Mouse (Mus musculus) forebrain, embryonic 15.5 days (tissue): ENCODE results near the gene Hdac10. TPM values are rescaled to one million over a fixed set of nuclear protein-coding genes. Genes with fewer than 3 reads are reported as not detected.
A peak's percentile ranks its signal among the peaks of the same experiment; 100 is the strongest.

Source experiments
- ATAC-seq: fragments of 200-750 bp; cut with Nextera tagmentation; replicated peaks from 2 replicates; pipeline ENCODE4 v1.8.0; 2017; ENCODE audit warnings: mild to moderate bottlenecking, moderate TSS enrichment, moderate library complexity
- H3K27ac ChIP-seq: fragments of 300-500 bp; sonication (generic); replicated peaks from 2 replicates; pipeline ENCODE4 v1.5.1; 2015; ENCODE audit warnings: mild to moderate bottlenecking, inconsistent platforms
- H3K27me3 ChIP-seq: fragments of 300-500 bp; sonication (generic); 2 replicates; pipeline ENCODE4 v1.6.1; 2015; ENCODE audit warnings: inconsistent platforms
- H3K36me3 ChIP-seq: fragments of 300-500 bp; sonication (generic); 2 replicates; pipeline ENCODE4 v1.6.1; 2015; ENCODE audit warnings: mild to moderate bottlenecking, inconsistent platforms
- H3K4me1 ChIP-seq: fragments of 300-500 bp; sonication (generic); 2 replicates; pipeline ENCODE4 v1.6.1; 2015; ENCODE audit warnings: inconsistent platforms
- H3K4me2 ChIP-seq: fragments of 300-500 bp; sonication (generic); replicated peaks from 2 replicates; pipeline ENCODE4 v1.6.1; 2015; ENCODE audit warnings: mild to moderate bottlenecking, inconsistent platforms
- H3K4me3 ChIP-seq: fragments of 300-500 bp; sonication (generic); 2 replicates; pipeline ENCODE4 v1.5.1; 2015; ENCODE audit warnings: mild to moderate bottlenecking, inconsistent platforms
- H3K9ac ChIP-seq: fragments of 300-500 bp; sonication (generic); replicated peaks from 2 replicates; pipeline ENCODE4 v1.6.1; 2015; ENCODE audit warnings: mild to moderate bottlenecking, inconsistent platforms
- H3K9me3 ChIP-seq: fragments of 300-500 bp; sonication (generic); 2 replicates; pipeline ENCODE4 v1.6.1; 2016; ENCODE audit warnings: inconsistent platforms
- WGBS: fragments of 180-500 bp; shearing (Covaris S2); methylation state at CpG from one replicate; pipeline ENCODE4 v1.1.7; 2015; ENCODE audit warnings: mixed read lengths; 5-methylcytosine and 5-hydroxymethylcytosine counted together
- polyA plus RNA-seq: library from polyadenylated mRNA; unstranded; fragments of >200 nt; fragmentation: Nextera tagmentation; extraction: Ambion mirVana; gene quantifications from 2 replicates; pipeline ENCODE4 v1.2.1, GENCODE M21; 2015

Gene Hdac10
- polyA plus RNA-seq = 31.5 and 38.6 TPM in 2 replicates

- peaks cover 4% of the 10 kb centered on the region; the same call in 1 of the 2 replicates for H3K36me3 ChIP-seq
- WGBS = 2% methylated on average over 36 of the region's 36 CpGs
- H3K9me3 ChIP-seq = no peaks in the 10 kb centered on the region
- ATAC-seq = peak; percentile 86
- H3K9ac ChIP-seq = peak within 1 kb of the TSS; percentile 68
- H3K27ac ChIP-seq = peak within 1 kb of the TSS; percentile 83
- peak within 1 kb of the TSS; percentile 65 for H3K4me3 ChIP-seq
- peaks cover 21% of the 10 kb centered on the region for H3K4me1 ChIP-seq
- peak within 1 kb of the TSS; percentile 90 for H3K4me2 ChIP-seq
- no peaks in the 10 kb centered on the region for H3K27me3 ChIP-seq
Observed at GRCm38 (mm10) chr15:89128382-89129350, at the start of gene Hdac10. Gene Hdac10 (minus strand): TSS chr15:89128700.

DNA sequence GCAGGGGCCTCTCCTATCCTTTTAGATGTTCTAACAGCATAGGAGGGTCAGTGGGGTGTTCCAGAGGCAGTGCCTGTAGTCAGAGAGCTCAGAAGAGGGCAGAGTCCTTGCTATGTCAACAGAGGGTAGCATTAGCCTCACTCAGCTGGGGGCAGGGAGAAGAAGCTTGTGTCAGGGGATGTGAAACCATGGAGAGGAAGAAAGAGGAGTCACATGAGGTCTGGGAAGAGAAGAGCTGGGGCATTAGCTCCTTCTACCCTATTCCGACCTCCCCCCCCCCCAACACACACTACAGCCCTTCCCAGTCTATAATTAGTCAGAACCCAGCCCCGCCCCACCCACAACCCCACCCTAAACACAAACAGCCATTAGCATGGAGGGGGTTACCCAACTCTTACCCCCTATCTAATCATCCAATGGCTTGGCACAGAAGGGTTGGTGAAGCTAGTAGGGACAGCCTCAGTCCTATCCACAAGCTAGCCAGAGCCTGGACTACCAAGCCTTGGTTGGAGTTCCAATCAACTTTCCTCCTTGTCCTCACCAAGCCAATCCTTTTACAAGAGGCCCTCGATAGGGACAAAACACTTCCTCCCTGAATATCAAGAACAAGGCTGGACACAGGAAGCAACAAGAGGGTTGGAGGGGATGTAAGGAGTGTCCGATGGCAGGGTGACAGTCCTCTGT, 49.2 kb upstream of the Hdac10 start:
- Histone ChIP-seq H3K4me1 (peaks cover 92% of the 10 kb centered on the region), H3K9ac (0 out of 2 replicates have a peak overlapping the region, but pooled peaks have one; percentile 22), H3K27ac (peak overlapping the region; percentile 94), H3K4me2 (peak overlapping the region; percentile 84), H3K9me3 (no peaks in the 10 kb centered on the region), H3K4me3 (no peak overlapping the region; the same call in 1 of the 2 replicates), H3K36me3 (no peaks in the 10 kb centered on the region), H3K27me3 (no peaks in the 10 kb centered on the region)
- WGBS = 68% methylated on average over 4 of the region's 4 CpGs
- ATAC-seq = no peak

- Histone ChIP-seq H3K9ac (0 out of 2 replicates have a peak overlapping the region, but pooled peaks have one; percentile 22), H3K4me3 (no peak overlapping the region), H3K27me3 (no peaks in the 10 kb centered on the region), H3K4me2 (peak overlapping the region; percentile 84), H3K36me3 (no peaks in the 10 kb centered on the region), H3K27ac (peak overlapping the region; percentile 61), H3K4me1 (peaks cover 92% of the 10 kb centered on the region), H3K9me3 (no peaks in the 10 kb centered on the region)
- ATAC-seq = no peak
- WGBS = 11% methylated on average over 5 of the region's 5 CpGs
Observed at GRCm38 (mm10) chr15:89177121-89177520, 48.6 kb upstream of the Hdac10 start.

- no peak overlapping the region for H3K9ac ChIP-seq
Observed at GRCm38 (mm10) chr15:89175411-89176155, 47.1 kb upstream of the Hdac10 start.

DNA sequence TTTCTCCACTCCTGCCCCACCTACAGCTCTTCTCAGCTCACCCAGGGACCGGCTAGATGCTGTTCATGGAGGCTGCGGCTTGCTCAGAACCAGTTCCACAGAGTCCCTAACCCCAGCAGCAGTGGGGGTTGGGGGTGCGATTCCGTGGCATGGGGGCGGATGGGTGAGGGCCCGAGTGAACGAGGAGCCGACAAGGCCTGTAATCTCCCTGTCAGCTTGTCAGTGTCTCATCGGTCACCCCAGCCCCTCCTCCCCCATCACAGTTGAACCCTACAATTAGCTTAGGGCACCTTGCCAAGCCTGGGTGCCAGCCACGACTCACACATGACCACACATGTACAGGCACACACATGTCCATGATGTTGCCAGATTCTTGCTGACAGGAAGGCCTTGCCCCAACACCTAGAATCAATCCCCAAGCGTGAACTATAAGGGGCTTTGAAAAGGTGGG, 46.4 kb upstream of the Hdac10 start:
- Histone ChIP-seq H3K4me1 (peaks cover 93% of the 10 kb centered on the region), H3K4me2 (peak overlapping the region; percentile 98), H3K9me3 (no peaks in the 10 kb centered on the region), H3K36me3 (peaks cover 3% of the 10 kb centered on the region; the same call in 1 of the 2 replicates), H3K27ac (peak overlapping the region; percentile 90; the same call in 1 of the 2 replicates), H3K9ac (no peak overlapping the region), H3K27me3 (no peaks in the 10 kb centered on the region), H3K4me3 (no peak overlapping the region)
- 0 out of 2 replicates have a peak, but pooled peaks have one; percentile 4 for ATAC-seq
- WGBS = 32% methylated on average over 11 of the region's 11 CpGs

More at GRCm38 (mm10) chr15:89175411-89176155, 47.1 kb upstream of the Hdac10 start:
- no peak for ATAC-seq
- Histone ChIP-seq H3K4me2 (peak overlapping the region; percentile 98; the same call in 1 of the 2 replicates), H3K27me3 (no peaks in the 10 kb centered on the region), H3K36me3 (no peaks in the 10 kb centered on the region), H3K4me3 (no peak overlapping the region), H3K9me3 (no peaks in the 10 kb centered on the region), H3K27ac (peak overlapping the region; percentile 90; the same call in 1 of the 2 replicates), H3K4me1 (peaks cover 89% of the 10 kb centered on the region)
- WGBS = 60% methylated on average over 13 of the region's 13 CpGs

- peak overlapping the region; percentile 74 for H3K9ac ChIP-seq
- peaks cover 93% of the 10 kb centered on the region for H3K4me1 ChIP-seq
- H3K27me3 ChIP-seq = no peaks in the 10 kb centered on the region
- peak overlapping the region; percentile 98 for H3K4me2 ChIP-seq
- peak; percentile 17; the same call in 1 of the 2 replicates for ATAC-seq
- H3K9me3 ChIP-seq = no peaks in the 10 kb centered on the region
- H3K36me3 ChIP-seq = peaks cover 5% of the 10 kb centered on the region; the same call in 1 of the 2 replicates
- H3K27ac ChIP-seq = peak overlapping the region; percentile 90
- WGBS = 2% methylated on average over 15 of the region's 15 CpGs
- H3K4me3 ChIP-seq = peak overlapping the region; percentile 57
Observed at GRCm38 (mm10) chr15:89173906-89174214, 45.4 kb upstream of the Hdac10 start.

DNA sequence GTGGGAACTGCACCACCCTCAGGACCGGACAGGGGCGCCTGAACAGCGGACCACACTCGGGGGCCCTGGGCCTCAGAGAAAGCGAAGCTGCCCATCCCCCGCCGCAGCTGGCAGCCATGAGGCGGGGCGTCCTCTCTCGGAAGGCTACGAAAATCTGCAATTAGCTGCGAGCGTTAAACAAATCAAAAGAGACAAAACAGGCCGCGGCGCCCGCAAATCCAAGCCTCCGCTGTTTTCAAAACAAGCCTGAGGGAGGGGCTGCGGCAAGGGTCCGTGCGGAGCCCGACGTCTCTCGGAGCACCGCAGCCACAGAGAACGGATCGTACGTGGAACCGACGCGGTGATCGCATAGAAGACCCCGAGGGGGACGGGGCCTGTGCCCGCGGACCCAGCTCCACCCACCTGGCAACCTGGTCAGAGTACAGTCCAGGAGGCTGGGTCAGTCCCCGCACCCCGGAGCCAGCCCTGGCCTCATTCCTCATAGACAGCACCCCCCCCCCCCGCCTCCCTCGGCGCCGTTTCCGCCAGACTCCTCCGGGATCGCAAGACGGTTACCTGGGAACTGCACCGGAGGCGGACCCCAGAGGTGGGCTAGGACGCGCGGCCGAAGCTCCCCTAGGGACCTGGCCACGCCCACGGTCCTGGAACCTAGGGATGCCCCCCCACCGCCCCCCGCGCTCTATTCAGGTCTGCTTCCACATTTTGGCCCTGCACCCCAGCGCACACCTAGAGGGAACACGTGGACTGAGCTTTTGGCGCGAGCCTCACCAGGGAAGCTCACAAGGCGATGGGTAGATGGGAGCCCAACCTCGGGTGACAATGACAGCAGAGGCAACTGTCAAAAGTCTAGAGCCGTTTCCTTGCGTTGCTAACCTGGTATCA, 44.8 kb upstream of the Hdac10 start:
- Histone ChIP-seq H3K4me3 (peak overlapping the region; percentile 57), H3K9ac (peak overlapping the region; percentile 74), H3K36me3 (peaks cover 5% of the 10 kb centered on the region; the same call in 1 of the 2 replicates), H3K4me2 (peak overlapping the region; percentile 98), H3K27me3 (no peaks in the 10 kb centered on the region), H3K9me3 (no peaks in the 10 kb centered on the region), H3K4me1 (peaks cover 89% of the 10 kb centered on the region), H3K27ac (peak overlapping the region; percentile 90)
- peak; percentile 49 for ATAC-seq
- WGBS = under 1% methylated on average over 65 of the region's 65 CpGs

DNA sequence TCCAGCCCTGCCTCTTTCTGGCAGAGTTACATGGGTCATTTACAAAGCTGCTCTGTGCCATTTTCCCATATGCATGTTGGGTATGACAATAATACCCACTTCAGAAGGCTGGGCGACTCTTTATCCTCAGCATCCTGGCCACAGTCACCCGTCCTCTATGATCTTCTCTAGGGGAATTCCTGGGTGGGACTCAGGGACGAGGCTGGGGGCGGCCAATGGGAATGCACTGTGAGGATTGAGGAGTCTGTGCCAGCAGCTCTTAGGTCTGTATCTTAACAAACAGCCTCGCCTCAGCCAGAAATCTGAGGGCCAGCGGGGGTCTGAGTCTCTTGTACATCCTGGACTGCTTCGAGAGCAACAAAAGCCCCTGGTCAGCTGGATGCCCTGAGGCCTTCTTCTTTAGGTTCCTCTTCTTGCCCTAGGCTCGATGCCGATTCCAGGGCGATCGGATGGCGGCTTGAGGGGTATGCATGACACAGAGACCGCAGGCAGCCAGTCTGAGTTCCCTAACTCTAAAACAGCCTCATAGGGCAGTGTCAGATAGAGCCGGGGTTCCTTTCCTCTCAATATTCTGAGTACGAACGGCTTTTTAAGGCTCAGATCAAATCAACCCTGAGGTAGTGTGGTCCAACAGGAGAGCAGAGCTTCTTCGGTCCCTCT, 43.9 kb upstream of the Hdac10 start:
- WGBS = 17% methylated on average over 17 of the region's 17 CpGs
- Histone ChIP-seq H3K9me3 (no peaks in the 10 kb centered on the region), H3K9ac (peak overlapping the region; percentile 74), H3K4me3 (peak overlapping the region; percentile 57), H3K36me3 (peaks cover 8% of the 10 kb centered on the region; the same call in 1 of the 2 replicates), H3K27ac (peak overlapping the region; percentile 90), H3K4me1 (peaks cover 80% of the 10 kb centered on the region), H3K27me3 (no peaks in the 10 kb centered on the region), H3K4me2 (peak overlapping the region; percentile 98)
- no peak for ATAC-seq

GRCm38 (mm10) chr15:89171526-89172051, 43.1 kb upstream of the Hdac10 start:
- no peak for ATAC-seq
- WGBS = 93% methylated on average over 5 of the region's 5 CpGs
- Histone ChIP-seq H3K9ac (no peak overlapping the region), H3K9me3 (no peaks in the 10 kb centered on the region), H3K27me3 (no peaks in the 10 kb centered on the region), H3K4me3 (no peak overlapping the region), H3K4me2 (no peak overlapping the region), H3K4me1 (peaks cover 72% of the 10 kb centered on the region), H3K27ac (no peak overlapping the region), H3K36me3 (peaks cover 17% of the 10 kb centered on the region)

DNA sequence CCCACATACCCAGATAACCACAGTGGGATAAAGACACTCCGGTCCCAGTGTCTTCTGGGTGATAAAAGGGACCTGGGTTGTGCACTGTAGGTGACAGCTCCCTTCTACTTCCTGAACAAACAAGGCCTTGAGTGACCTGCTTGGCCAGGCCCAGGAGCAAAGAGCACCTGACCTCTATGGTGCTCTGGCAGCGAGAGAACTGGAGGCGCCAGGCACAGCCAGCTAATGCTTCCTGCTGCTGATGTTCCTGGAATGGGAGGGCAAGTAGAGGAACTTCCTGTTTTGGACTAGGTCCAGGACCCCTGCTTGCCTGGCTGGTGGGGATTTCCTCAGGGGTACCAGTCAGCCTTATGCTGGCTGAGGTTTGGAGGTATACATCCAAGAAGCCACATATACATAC, 41.6 kb upstream of the Hdac10 start:
- 67% methylated on average over 3 of the region's 3 CpGs for WGBS
- peaks cover 57% of the 10 kb centered on the region for H3K4me1 ChIP-seq
- no peak overlapping the region for H3K9ac ChIP-seq
- no peak overlapping the region for H3K4me2 ChIP-seq
- no peaks in the 10 kb centered on the region for H3K9me3 ChIP-seq
- peaks cover 31% of the 10 kb centered on the region for H3K36me3 ChIP-seq
- peak overlapping the region; percentile 65 for H3K27ac ChIP-seq
- ATAC-seq = no peak
- no peaks in the 10 kb centered on the region for H3K27me3 ChIP-seq
- no peak overlapping the region for H3K4me3 ChIP-seq
